Mouse (Mus musculus) heart, adult 9 months (tissue): ENCODE results near the gene Cd47.
A peak's percentile ranks its signal among the peaks of the same experiment; 100 is the strongest.

Experiments
- DNase-seq, 2 experiments: peaks; one replicate each; pipeline ENCODE4 v3.0.0; 2022; ENCODE audit warnings: low spot score in 2 of 2

Cd47 gene

DNA sequence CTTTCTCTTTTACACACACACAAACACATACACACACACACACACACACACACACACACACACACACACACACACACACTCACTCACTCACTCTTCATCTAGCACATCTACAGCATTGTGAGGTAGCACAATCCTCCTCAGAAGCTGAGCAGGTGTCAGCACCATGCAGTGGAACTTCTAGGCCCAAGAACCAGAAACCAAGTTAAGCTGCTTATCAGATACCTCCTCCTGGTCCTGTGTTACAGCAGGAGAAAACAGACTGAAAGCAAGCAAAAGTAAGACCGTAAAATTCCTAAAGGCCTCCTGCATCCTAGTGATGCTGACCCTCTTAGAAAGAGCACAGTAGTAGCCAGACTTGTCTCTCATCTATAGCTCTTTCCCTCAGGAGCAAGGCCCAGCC is 67.9 kb downstream of the Cd47 start:
- no peak for DNase-seq

DNA sequence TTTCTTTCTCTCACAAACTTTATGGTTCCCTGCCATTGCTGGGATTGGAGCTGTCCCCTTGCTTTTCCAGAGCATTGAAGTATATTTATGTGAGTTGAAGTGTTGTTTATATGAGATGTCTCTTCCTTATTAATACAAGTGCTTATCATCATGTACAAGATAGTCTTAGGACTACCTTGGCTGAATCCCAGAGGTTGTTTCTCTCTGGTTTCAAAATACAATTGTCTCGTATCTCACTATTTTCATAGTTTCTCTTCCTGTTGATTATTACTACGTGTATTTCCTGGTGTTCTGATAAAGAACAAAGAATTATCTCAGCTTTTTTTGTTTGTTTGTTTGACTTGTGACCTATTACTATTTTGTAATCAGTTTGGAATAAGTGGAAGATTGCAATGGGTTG is 73.6 kb downstream of the Cd47 start:
- no peak for DNase-seq

DNA sequence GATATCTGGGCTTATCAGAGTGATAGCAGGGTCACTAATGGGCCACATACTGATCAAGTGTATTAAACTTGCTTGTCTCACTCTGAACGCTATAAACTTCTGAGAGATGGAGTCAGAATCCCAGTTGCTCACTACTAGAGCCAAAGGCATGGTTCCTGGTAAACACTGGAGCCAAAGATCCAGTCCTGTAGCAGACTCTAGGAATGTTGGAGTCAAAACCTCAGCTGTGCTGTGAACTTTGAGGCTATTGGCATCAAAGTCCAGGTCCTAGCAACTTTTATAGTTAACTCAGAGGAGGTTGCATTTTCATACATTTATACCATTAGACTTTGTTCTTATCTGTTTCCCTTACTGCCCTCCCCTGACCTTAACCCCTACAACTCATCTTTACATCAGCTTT is 74.2 kb downstream of the Cd47 start:
- DNase-seq = no peak

DNA sequence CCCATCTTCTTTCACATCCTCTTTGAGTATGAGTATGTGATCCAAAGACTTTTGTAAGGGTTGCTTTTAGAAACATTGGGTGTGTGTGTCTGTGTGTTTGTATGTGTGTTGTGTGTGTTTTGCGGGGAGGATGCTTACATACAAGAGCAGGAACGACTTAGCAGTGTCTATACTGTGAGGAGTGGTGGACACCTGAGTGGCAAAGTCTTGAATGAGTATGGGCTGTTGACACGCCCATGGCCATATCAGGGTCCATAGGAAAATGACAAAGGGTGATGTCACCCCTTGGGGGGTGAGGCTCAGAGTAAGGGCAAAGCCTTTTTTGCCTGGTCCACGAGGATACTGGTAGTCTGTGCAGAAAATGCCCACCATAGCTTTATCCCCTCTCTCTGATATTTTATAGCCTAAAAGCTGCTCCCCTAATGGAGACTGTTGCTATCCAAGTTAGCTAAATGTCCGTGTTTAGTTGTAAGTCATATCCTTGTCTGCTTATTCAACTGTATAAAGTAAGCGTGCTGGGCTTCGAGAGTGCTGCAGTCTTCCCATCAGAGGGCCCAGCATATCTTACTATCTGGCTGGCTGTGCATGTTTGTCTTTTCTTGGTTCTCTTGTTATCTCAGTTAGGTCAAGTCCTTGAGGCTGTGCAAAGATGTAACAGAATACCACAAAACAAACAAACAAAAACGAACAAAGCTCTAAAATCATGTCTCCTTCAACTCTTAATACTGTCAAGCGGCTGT is 76.1 kb downstream of the Cd47 start:
- no peak for DNase-seq

DNA sequence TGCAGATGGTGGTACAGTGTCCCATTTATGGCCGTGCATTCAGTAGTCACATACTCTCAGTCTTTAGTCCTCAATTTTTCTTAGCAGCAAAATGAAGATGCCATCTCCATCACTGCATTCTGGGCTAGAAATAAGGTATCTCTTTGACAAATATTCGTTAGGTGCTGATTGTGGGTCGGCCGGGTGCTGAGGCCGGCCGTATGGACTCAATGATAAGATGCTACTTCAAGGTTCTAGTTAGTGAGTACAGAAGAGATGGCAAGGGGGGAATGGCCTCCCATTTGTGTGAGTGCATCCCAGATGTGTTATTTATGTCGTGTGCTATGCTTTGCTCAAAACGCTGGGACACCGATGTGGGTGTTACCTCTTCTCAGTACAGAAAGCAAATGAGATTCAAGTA is 76.9 kb downstream of the Cd47 start:
- no peak for DNase-seq

DNA sequence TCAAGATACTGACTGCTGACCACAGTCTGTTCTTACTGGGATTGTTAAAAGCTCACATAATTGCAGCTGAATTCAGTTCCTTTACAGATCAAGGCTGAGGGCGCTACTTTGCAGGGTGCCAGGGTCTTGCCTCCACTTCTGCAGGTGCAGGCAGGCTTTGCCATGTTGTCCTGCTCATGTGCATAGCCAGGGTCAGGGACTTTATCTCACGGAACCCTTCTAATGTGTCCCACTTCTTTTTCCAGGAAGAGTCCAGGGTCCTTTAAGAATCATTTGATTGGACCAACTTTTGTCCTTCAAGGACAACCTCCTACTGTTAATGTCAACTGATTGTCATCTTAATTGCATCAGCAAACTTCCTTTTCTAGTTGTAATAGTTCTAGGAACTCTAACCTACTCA is 77.7 kb downstream of the Cd47 start:
- DNase-seq = no peak

DNA sequence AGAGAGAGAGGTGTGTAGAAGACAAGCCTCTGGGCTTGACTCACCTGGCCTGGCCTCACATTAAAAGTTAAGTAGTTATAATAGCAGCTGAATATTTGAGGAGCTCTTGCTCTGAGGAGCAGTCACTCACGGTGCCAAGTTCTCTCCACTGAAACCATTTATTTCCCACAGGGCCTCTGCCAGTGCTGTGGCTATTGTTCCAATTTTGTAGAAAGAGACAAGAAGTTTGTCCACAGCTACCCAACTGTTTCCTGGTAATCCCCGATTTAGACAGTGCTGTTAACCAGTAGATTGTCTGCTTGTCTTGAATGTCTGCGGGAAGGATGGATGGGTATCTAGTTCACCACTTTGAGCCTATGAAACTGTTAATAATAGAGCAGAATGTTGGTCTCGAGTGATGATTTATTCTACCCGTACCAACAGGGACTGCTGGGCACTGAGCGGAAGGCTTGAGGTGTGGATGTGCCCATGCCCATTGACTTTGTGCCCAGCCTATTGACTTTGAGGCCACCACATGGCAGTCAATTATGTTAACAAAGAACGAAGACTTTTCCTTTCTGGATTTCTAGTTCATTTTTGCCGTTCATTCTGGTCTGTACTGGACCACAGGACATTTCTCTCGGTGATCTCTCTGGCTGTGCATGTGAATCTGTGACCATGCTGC is 86.2 kb downstream of the Cd47 start:
- DNase-seq = no peak

DNA sequence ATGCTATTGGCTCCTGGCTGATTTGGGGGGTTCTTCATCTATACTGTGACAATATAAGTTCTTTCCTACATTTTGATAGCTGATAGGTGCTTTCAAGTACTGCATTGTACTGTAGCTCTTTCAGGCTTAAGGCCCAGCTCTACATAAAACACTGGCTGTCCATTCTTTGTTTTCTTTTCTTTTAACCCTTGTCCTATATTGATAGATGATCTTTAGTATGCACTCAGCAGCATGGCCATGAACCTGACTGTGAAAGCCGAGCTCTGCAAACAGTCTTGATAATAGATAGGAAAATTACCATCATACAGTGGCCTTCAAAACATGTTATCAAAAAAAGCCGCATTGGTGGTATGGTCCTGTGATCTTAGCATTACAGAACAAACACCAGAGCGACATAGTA is 87.0 kb downstream of the Cd47 start:
- DNase-seq = no peak

DNA sequence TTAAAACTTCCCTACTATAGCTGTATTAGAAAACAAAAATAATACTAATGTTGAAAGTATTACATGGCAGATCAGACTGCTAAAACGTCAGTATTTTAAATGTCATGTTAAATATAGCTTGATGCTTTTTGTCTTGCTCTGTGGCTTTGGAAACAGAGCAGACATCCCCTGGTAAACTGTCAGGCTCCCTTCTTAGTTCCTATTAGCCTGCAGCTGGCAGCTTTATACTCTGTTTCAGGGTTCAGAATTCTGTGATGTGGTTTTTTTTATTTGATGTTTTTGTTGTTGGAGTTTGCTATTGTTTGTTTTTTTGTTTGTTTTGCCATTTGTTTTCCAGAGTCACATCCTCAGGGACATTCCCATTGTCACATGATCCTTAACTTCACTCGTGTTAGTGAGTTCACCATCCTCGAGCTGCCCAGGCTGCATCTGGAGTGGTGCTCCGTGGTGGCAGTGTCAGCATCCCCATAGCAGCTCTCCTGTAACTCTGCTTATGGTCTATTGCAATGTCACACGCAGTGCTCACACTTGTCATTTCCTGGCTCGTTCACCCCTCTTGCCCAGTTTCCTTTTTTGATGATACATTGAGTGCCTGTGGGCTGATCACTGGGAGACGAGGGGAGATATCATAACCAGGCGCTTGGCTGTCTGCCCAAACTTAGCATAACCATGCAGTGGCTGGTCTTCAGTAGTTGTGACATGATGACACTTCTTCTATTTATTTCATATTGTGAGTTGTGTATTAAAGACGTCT is 87.7 kb downstream of the Cd47 start:
- peak; percentile 42 to 53 for DNase-seq

DNA sequence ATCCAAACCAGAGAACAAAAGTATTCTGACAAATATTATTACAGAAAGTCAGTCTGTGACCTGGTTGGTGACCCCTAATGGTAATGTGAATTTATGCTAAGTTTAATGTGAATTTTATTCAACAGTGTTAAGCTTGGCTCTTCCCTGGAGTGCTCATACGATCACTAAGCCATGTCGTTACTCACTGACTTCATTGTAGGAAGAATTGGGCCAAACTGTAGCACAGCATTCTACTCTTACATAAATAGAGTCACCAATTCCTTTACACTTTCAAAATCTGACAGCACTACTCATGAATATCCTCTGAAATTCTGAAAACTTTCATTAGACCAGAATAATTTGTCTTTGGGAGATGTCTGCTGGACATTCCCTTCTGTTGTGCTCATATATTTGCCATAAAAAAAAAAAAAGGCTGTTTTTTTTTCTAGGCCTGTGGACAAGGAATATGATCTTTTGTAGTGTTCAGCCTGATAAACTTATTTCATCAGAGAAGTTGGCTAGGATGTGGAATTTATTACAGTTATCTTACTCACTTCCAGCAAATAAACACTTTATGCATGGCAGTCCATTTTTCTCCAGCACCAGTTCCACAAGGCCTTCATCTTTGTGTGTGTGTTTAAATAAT is 88.8 kb downstream of the Cd47 start:
- no peak for DNase-seq

DNA sequence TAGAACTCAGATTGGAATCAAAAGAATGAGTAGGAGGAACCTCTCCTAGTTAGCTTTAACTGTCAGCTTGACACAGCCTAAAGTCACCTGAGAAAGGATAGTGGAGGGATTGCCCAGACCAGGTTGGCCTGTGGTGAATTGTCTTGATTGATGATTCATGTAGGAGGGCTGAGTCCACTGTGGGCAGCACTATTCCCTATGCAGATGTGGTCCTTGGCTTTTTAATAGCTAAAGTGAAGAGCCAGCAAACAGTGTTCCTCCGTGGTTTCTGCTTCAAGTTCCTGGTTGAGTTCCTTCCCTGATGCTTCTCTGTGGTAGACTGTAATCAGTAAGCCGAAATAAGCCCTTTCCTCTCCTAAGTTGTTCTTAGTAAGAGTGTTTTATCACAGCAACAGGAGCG is 91.9 kb downstream of the Cd47 start:
- DNase-seq = no peak

DNA sequence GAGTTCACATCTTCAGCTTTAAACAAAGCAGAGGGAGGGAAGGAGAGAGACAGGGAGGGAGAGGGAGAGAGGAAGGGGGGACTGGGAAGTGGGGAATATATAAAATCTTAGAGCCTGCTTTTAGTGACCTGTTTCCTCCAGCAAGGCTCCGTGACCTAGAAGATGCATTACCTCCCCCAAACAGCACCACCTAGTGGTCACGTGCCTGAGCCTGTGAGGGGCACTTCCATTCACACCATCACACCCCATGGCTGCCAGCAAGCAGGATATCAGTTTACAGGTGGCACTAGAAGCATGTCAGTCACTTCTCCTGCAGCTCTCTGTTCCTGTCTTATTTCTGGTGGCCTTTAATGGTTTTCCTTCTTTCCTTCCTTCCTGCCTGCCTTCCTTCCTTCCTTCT is 92.6 kb downstream of the Cd47 start:
- DNase-seq = no peak

DNA sequence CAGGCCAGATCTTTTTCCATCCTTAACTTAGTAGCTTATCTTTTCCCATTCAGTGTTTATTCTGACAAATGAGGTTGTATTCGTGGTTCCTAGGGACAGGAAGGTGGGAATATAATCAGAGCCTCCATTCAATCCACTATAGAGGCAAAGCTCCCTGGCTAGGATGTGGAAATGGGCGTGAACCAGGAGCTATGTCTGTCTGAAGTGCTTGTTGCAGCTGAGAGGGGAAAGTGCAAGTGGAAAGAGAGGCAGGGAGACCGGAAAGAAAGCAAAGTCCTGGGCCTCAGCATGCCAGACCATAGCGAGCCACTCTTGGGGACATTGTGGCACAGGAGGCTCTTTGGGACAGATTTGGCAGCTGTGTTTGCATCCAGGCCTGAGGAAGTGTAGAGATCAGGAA is 94.3 kb downstream of the Cd47 start:
- DNase-seq = no peak

DNA sequence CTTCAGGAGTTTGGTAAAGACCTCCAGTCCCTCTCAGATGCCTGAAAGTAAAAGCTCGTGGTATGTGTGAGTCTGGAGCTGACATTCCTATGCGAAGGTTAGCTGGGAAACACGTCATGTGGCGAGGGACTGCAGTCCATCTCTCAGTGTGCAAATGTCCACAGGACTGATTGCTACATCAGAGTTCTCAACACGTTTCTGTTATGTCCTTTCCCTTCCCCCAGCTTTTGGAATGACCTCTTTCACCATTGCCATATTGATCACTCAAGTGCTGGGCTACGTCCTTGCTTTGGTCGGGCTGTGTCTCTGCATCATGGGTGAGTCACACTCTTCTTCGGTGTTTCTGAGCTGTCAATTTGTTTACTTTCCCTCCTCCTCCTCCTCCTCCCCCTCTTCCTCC is 95.8 kb downstream of the Cd47 start:
- no peak for DNase-seq

DNA sequence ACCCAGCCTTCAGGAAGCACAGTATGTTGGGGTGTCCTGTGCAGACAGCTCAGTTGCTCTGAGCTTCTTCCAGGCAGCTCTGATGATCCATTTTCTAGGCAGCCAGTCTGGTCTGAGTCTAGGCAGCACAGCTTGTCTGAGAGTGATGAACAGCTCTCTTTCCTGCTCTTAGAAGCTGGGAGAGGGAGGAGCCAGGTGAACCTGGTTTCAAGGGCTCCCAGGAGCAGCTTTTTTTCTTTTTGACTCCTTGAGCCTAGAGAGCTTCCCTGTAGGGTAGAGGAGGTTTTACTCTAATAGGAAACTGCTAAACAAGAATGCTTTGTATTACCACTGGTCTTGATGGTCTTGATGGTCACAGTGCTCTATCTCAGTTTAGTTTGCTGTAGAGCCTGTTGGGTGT is 101.1 kb downstream of the Cd47 start:
- no peak for DNase-seq

DNA sequence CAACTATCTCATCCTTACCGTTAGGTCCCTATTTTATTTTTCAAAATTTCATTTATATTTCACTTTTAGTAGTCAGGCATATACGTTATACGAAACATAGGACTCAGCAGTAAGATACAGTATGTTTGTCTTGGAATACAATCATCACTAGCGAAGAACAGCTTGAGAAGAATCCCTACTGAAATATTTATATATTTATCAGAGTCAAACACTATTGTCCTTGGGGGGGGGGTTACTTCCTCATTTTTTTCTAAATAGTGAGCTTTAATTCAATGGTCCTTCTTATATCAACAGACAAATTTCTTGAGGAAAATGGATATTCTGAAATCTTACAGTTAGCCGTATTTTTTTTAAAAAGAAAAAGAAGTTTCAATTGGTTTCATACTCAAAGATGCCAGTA is 101.8 kb downstream of the Cd47 start:
- DNase-seq = no peak

DNA sequence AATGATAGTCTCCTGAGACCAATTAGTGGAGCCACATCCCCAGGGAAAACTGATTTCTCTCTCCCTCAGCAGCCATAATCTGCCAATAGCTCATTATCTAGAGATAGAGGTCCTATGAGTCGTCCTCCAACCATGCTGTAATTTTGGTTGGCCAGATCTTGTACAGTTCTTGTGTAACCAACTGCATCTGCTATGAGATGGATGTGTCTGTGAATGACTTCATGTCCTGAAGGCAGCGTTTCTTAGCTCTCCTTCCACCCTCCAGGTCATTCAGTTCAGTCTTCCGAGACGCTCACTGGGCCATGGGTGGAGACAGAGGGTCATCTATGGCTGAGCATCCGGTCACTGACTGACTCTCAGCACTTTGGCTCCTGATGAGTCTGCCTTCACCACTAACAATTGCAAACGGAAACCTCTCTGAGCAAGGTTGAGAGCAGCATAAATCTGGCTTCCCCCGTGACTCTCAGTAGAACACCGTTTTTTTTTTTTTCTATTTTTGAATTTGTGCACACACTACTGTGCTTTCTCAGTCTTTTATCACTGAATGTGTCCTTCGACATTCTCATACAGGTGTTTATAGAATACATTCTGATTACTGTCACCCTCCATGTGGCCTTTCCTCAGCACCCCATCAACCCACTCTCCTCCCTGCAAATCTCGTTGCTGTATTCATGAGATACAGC is 104.1 kb downstream of the Cd47 start:
- peak; percentile 10 to 32 for DNase-seq

DNA sequence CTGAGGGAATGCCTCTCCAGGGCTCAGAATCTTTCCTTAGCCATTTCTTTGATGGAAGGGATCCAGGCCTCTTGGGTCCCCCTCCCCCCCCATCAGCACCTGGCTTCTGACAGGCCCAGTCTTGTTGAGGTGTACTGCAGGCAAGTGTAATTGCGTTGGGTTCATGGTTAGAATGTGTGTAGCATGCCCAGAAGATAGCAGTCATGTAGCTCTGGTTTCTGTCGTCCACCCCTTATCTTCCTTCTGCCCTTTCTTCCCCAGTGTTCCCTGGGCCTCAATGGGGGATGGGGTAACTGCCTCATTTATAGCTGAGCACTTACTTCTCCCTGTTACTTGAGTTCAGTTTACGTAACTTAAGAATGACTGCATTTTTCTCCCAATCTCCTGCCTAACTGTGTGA is 104.7 kb downstream of the Cd47 start:
- DNase-seq = no peak

DNA sequence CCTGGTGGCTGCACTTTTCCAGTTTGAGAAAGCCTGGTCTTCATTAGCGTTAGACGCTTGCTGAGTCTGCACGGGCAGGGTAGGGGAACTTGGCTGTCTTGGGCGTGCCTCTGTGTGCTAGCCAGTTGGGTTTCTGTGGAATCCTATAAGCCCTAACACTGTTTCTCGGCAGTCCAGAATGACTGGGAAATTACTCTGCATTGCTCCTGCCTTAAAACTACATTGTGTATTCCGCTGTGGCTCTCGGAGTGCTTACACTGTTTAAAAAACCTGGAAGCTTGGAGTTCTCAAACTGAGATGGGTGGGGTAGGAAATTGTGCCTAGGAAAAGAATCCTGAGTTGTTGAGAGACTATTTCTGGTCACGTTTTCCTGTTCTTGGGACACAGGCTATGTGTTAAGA is 105.3 kb downstream of the Cd47 start:
- peak; percentile 18 to 23 for DNase-seq

DNA sequence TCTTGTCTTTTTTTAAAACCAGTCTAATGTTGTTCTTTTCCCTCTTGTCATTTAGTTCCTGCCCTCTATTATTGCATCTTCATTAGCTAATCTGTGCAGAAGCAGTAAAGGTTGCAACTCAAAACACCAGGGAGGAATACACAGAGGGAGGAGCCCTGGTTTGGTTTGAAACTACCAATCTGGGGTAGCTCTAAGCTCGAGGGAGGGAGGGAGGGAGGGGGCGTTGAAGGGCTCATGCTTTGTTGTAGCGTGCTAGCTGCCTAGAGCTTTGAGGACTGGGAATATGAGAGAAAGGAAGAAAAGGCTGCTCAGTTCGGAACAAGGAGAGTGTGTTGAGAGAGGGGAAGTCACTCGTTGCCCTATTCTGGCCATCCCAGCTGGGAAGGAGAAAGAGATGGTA is 105.7 kb downstream of the Cd47 start:
- DNase-seq = no peak

DNA sequence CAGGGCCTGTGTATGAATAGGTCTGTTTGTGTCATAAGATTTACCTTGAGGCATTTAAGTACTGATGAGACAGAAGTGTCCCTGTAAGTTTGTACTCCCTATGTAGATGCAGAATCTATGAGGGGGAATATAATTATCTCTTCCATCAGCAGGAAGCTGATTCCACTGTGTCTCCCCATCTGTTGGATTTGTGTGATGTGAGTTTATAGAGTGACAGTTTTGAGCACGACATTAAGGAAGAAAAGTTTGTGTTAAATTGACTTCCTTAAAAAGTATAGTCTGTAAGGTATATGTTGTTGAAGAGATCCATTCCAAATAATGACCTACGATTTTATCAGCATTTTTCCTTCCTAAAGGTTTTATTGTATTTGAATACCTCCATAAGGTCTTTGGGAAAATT is 106.6 kb downstream of the Cd47 start:
- no peak for DNase-seq

DNA sequence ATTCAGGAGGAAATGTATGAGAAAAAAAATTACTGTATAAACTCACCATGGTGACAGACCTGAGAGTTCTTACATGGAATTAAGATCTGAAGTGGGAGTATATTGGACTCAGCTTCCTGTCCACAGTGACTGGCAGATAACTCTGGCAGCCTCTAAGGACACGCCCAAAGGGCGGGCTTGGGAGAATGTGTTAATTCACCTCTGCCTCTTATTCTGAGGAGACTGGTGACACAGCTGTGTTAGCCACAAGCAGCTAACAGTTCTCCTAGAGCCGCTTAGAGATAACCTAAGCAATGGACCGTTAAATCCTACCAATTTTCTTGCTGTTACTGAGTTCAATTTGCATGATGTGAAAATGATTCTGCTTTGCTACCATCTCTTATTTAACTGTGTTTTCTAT is 107.0 kb downstream of the Cd47 start:
- DNase-seq = peak; percentile 50 to 62
